Mouse (Mus musculus) kidney, postnatal 14 days (tissue): Measurements from ENCODE around the gene Kcnh3.

Source experiments
- DNase-seq: peaks from one replicate; pipeline ENCODE4 v3.0.0; 2022; ENCODE audit warnings: mixed read lengths

Kcnh3 gene

DNA sequence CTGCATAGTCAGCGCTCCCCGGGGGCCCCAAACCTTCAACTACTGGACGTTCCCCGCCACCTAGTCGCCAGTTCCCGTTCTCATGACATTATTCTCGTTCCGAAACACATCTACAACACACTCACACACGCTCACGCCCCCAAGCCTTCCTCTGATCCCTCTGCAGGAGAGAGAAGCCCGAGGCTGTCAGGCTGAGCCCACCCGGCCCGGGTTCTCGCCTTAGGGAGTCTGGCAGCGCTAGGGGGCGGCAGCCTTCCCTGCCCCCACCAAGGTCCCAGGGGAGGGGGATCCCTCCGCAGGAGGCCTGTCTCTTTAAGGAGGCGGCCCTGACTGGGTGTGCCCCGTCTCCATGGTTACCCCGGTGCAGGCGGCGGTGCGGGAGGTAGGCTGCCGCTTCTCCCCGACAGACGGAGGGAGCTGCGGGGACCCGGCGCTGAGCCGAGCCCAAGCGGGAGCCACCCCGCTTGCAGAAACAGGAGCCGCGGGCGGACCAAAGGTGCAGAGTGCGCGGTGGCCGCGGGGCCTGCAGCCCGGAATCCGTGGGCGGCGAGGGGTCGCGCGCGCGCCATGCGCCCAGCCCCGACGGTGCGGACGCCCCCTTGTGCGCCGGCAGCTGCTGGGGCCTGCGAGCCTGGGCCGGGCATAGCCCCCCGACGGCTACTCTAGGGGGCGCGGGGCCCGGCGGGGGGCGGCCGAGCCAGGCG is at the start of gene Kcnh3:
TSS of gene Kcnh3 (plus strand) at position 654 of the 704 bp plus-strand sequence.
- DNase-seq: peak; percentile 64

DNA sequence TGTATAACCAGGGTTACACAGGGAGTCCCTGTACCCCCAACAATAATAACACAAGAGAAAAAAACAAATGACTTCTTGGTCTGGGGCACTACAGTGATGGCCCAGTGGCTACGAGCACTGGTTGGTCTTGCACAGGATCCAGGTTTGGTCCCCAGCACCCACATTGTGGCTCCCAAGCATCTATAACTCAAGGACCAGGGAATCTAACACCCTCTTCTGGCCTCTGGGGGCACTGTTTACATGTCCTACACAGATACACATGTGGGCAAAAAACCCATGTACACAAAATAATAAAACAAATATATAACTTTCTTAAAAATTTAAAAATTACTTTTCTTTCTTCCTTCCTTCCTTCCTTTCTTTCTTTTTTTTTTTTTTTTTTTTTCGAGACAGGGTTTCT is 45.0 kb upstream of the Kcnh3 start:
- no peak for DNase-seq

DNA sequence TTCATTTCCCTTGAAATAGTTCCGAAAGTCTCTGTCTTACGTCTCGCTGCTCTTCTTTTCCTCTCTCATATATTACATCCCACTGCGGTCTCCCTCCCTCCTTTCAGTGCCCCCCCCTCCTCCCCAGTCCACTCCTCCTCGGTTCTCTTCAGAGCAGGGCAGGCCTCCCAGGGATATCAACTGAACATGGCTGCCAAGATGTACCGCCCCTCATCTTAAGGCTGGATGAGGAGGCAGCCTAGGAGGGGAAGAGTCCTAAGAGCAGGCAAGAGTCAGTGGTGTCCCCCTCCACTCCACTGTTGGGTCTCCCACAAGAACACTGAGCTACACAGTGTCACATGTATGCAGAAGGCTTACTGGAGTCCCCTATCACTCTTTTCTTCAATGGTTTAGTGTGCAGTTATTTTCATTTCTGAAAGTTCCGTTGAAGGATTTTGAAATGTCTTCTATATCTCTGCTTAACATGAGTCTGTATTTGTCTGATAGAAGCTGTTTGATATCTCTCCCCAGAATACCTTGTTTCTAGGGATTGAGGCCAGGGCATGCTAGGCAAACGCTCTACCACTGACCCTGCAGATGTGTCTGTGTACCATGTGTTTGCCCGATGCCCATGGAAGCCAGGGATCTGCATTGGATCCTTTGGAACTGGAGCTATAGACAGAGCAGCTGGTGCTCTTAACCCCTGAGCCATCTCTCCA is 40.3 kb upstream of the Kcnh3 start:
- no peak for DNase-seq

GRCm38 (mm10) chr15:99194358-99194757 is 30.3 kb upstream of the Kcnh3 start:
- no peak for DNase-seq

- DNase-seq: no peak
These were observed 29.6 kb upstream of the Kcnh3 start for GRCm38 (mm10) chr15:99195043-99195442.

- DNase-seq: peak; percentile 54
These were observed 25.9 kb upstream of the Kcnh3 start for GRCm38 (mm10) chr15:99198761-99199160.

DNA sequence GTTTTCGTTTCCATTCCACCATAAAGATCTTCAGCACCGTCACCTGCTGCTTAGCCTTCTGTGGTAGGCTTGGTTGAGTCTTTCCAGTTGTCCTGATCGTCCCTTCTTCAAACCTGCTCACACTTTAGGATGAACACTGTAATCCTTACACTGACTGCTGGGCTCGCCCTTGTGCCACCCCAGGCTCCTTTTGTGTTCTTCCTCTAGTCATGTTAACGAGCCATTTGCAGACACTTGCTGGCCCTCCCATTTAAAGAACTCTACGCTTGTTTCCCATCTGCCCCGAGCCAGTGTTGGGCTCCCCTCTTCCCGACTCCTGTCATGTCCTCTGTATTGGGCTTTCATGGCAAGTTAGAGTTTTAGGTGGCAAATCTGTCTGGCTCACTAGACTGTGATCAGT is 18.7 kb upstream of the Kcnh3 start:
- no peak for DNase-seq

DNA sequence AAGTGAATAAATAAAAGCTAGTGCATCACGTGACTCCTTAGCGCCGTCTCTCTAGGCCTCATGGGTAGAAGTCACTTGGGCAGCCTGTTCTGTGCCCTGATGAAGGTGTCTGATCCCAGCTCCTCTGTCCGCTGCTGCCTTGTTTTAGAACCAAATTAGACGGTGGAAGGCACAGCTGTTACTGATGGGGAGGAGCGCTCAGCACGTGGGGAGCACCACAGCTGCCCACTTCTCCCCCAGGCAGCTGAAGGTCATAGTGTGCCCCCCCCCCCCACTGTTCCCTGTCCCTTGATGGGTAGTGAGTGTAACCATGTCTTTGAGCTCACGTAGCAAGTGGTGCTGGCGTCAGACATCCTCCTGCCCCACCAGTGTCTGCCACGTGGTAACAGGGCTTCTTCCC is 11.5 kb upstream of the Kcnh3 start:
- DNase-seq: no peak

DNA sequence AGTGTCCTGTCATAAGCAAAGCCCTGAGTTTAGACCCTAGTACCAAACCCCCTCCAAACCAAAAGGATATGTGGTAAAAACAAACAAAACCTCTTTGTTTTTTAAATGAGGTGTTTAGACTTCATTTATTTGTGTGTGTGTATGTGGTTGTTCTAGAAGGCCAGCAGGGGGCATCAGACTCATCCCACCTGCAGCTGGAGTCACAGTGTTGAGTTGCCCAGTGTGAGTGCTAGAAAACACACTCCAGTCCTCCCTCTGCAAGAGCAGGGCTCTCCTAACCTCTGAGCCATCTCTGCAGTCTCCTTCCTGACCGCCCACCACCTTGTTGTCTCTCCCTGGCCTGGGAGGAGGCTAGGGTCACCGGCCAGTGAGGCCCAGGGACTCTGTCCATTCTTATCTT is 9.7 kb upstream of the Kcnh3 start:
- DNase-seq: peak; percentile 32

DNA sequence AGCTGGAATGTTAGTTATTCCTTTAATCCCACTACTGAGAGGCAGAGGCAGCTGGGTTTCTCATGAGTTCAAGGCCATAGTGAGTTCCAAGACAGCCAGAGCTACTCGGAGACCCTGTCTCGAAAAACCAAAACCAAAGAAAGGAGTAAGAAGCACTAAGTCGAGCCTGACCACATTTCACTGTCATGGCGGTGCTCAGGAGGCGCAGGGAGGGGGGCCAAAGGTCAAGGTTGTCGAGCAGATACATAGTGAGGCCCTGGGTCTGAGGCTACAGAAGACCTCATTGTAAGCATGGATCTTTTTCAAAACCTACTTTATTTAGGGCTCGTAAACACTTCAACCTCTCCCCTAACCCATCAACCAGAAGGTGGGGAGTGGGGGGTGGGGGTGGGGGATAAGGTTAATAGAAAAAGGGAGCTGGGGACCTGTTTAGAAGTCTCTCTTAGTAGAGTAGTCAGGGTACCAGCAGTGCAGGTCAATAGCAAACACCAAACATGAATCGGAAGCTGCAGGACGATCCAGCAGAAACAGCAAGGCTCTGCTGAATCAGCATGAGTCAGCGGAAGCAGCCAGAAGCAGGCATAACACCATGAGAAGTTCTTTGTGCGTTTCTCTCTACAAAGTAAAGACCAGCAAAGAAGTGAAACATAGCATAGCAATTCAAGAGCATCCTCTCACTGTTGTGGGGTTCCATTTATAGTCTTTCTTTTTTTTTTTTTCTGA is 8.8 kb upstream of the Kcnh3 start:
- DNase-seq: no peak

GRCm38 (mm10) chr15:99217630-99218029 is 7.0 kb upstream of the Kcnh3 start:
- no peak for DNase-seq

DNA sequence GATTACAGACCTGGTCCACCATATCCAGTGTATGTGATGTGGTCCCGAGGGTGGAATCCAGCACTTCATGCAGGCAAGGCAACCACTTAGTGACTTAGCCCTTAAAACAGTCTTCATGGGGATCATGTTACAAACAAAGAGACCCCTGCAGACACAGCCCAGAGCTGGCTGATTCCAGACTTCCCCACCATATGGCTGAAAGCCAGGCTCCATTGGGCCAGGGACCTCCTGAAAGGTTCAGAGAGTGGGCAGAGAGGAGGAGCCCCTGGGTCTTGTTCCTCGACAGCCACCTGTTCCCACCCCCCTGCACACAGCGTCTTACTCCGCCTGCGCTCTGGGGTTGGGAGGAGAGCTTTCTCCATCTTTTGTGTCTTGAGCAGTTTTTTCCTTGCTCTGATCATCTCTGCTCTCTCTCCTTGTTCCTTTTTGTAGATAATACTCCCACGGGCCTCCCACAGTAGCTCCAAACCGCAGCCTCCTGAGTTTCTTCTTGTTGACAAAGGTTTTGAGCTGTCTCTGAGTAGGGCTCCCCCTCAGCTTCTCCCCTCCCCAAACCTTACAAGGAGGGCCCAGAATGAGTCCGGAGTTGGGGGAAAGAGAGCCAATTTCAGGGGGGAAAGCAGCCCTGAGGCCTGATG is 3.2 kb upstream of the Kcnh3 start:
- DNase-seq: no peak

DNA sequence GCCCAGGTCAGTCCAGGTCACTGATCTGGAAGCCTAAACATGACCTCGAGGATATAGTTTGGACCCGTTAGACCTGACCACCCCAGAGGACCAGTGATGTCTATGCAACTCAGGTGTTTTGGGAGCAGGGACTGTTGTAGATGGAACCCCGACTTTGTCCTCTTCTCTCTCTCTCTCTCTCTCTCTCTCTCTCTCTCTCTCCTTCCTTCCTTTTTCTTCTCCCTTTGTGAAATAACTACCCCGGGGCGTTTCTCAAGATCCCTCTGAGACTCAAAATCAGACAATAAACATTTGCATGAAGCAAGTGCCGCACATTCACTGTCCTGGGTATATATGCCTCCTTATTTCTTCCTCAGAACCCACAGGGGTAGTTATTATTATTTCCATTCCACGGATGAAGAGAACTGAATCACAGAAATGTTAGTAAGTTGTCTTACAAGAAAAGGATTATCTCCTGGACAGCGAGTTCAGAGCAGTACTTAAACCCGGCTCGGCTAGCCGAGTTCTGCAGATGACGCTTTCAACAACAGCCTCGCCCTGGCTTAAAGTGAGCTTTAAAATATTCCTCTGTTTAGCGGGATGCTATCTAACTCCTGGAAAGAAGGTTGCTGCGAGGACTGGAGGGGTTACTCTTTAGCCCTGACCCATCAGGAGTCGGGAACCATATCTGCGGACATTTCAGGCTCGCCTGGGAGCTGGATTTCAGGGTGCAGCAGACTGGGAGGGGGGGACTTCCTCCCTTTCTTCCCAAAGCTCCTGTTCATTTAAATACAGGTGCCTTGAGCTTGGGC is 1.7 kb upstream of the Kcnh3 start:
- DNase-seq: no peak

- peak; percentile 37 for DNase-seq
These were observed 965 bp upstream of the Kcnh3 start for GRCm38 (mm10) chr15:99223585-99224207.

- DNase-seq: peak; percentile 27
These were observed 585 bp downstream of the Kcnh3 start for GRCm38 (mm10) chr15:99225081-99225810.

GRCm38 (mm10) chr15:99226090-99226489 is 1.4 kb downstream of the Kcnh3 start:
- DNase-seq: no peak

GRCm38 (mm10) chr15:99231998-99232397 is 7.3 kb downstream of the Kcnh3 start:
- no peak for DNase-seq

DNA sequence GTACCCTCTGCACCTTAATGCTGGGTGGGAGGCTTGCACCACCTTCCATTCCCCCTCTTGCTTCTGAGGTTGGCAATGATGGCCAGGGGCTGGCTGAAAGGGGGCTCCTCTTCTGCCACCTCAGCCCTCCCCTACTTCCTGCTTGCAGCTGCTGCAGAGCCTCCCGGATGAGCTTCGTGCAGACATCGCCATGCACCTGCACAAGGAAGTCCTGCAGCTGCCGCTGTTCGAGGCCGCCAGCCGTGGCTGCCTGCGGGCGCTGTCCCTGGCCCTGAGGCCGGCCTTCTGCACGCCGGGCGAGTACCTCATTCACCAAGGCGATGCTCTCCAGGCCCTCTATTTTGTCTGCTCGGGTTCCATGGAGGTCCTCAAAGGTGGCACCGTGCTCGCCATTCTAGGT is 9.1 kb downstream of the Kcnh3 start:
- DNase-seq: no peak

GRCm38 (mm10) chr15:99234326-99235010 is 9.8 kb downstream of the Kcnh3 start:
- DNase-seq: no peak

DNA sequence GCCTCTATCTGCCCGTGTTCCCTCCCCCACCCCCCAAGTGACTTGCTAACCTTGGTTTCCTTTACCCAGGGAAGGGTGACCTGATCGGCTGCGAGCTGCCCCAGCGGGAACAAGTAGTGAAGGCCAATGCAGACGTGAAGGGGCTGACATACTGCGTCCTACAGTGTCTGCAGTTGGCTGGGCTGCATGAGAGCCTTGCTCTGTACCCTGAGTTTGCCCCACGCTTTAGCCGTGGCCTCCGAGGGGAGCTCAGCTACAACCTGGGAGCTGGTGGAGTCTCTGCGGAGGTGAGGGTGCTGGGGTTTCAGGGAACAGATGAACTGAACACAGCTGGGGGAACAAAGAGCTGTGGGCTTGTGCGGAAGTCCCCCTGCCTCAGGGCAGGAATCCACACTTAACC is 13.3 kb downstream of the Kcnh3 start:
- no peak for DNase-seq

- no peak for DNase-seq
These were observed 15.5 kb downstream of the Kcnh3 start for GRCm38 (mm10) chr15:99240129-99240528.
